Mouse (Mus musculus): ENCODE measurements around the gene Klk11.
A peak's percentile ranks its signal among the peaks of the same experiment; 100 is the strongest.

The Klk11 gene

GRCm38 (mm10) chr7:43774364-43774763 is at the start of gene Klk11:
Gene Klk11 (plus strand): TSS chr7:43774604.
- no peak for DNase-seq

GRCm38 (mm10) chr7:43747788-43748187 is 26.6 kb upstream of the Klk11 start:
- DNase-seq, result no peak

GRCm38 (mm10) chr7:43752806-43753205 is 21.6 kb upstream of the Klk11 start:
- no peak for DNase-seq

GRCm38 (mm10) chr7:43766484-43766883 is 7.9 kb upstream of the Klk11 start:
- DNase-seq, result no peak

- DNase-seq, result no peak
Observed at GRCm38 (mm10) chr7:43768597-43768996, 5.8 kb upstream of the Klk11 start, which contains the start of gene Klk12. Gene Klk12 (plus strand): TSS chr7:43768897.

GRCm38 (mm10) chr7:43769636-43770035 is 4.8 kb upstream of the Klk11 start:
- no peak for DNase-seq

GRCm38 (mm10) chr7:43770701-43771100 is 3.7 kb upstream of the Klk11 start:
- DNase-seq, result no peak

- DNase-seq, result no peak
Observed at GRCm38 (mm10) chr7:43771916-43772315, 2.5 kb upstream of the Klk11 start.

GRCm38 (mm10) chr7:43772901-43773300 is 1.5 kb upstream of the Klk11 start:
- no peak for DNase-seq

GRCm38 (mm10) chr7:43774802-43775201 is 398 bp downstream of the Klk11 start:
- DNase-seq, result no peak

- DNase-seq, result no peak
Observed at GRCm38 (mm10) chr7:43775311-43776057, 1.1 kb downstream of the Klk11 start.

GRCm38 (mm10) chr7:43776506-43776905 is 2.1 kb downstream of the Klk11 start:
- DNase-seq, result no peak

- no peak for DNase-seq
Observed at GRCm38 (mm10) chr7:43777423-43777822, 3.0 kb downstream of the Klk11 start.

GRCm38 (mm10) chr7:43778176-43778970 is 4.0 kb downstream of the Klk11 start:
- DNase-seq, result no peak

- DNase-seq, result no peak
Observed at GRCm38 (mm10) chr7:43780241-43780640, 5.8 kb downstream of the Klk11 start.

- DNase-seq, result no peak
Observed at GRCm38 (mm10) chr7:43780746-43781145, 6.3 kb downstream of the Klk11 start, which contains the start of gene Klk10. Gene Klk10 (plus strand): TSS chr7:43781035.

- DNase-seq, result no peak
Observed at GRCm38 (mm10) chr7:43781541-43781940, 7.1 kb downstream of the Klk11 start.

GRCm38 (mm10) chr7:43782275-43783265 is 8.2 kb downstream of the Klk11 start:
- peak; percentile 66 to 81 for DNase-seq

GRCm38 (mm10) chr7:43785286-43785685 is 10.9 kb downstream of the Klk11 start:
- no peak for DNase-seq

- no peak for DNase-seq
Observed at GRCm38 (mm10) chr7:43788096-43788495, 13.7 kb downstream of the Klk11 start.

- DNase-seq, result no peak
Observed at GRCm38 (mm10) chr7:43789295-43789694, 14.9 kb downstream of the Klk11 start.

- DNase-seq, result no peak
Observed at GRCm38 (mm10) chr7:43791591-43791990, 17.2 kb downstream of the Klk11 start, which contains the start of gene Klk9. Gene Klk9 (plus strand): TSS chr7:43791891.

- no peak for DNase-seq
Observed at GRCm38 (mm10) chr7:43796355-43796754, 22.0 kb downstream of the Klk11 start.
